Mouse (Mus musculus) liver, postnatal 0 days (tissue): Measurements from ENCODE around the gene Spic. TPM values are rescaled to one million over a fixed set of nuclear protein-coding genes. Genes with fewer than 3 reads are reported as not detected.
A peak's percentile ranks its signal among the peaks of the same experiment; 100 is the strongest.
"Not testable (repeated sequence)": the region's sequence is repeated elsewhere in the genome, so short reads cannot be mapped to it uniquely, and the experiment has no call there.

ENCODE experiments used
- ATAC-seq: fragments of 200-750 bp; cut with Nextera tagmentation; 2 replicates; pipeline ENCODE4 v1.8.0; 2017; ENCODE audit warnings: mild to moderate bottlenecking, moderate library complexity
- DNase-seq: peaks from one replicate; pipeline ENCODE4 v3.0.0-alpha.2; 2016
- H3K27ac ChIP-seq: fragments of 300-500 bp; sonication (generic); 2 replicates; pipeline ENCODE4 v1.5.1; 2014; ENCODE audit warnings: antibody characterized with exemption, moderate library complexity, mild to moderate bottlenecking, low read depth
- H3K27me3 ChIP-seq: fragments of 300-500 bp; sonication (generic); 2 replicates; pipeline ENCODE4 v1.6.1; 2014; ENCODE audit warnings: low read length, control low read depth, mixed read lengths; ENCODE audit not compliant: insufficient read depth
- H3K36me3 ChIP-seq: fragments of 300-500 bp; sonication (generic); replicated peaks from 2 replicates; pipeline ENCODE4 v1.6.1; 2014; ENCODE audit warnings: mild to moderate bottlenecking, control low read depth, low read length, moderate library complexity, mixed read lengths; ENCODE audit not compliant: insufficient read depth
- H3K4me1 ChIP-seq: fragments of 300-500 bp; sonication (generic); 2 replicates; pipeline ENCODE4 v1.6.1; 2014; ENCODE audit warnings: antibody characterized with exemption, mild to moderate bottlenecking, control low read depth; ENCODE audit not compliant: insufficient read depth
- H3K4me2 ChIP-seq: fragments of 300-500 bp; sonication (generic); 2 replicates; pipeline ENCODE4 v1.6.1; 2014; ENCODE audit warnings: low read depth, mild to moderate bottlenecking, low read length, moderate library complexity, mixed read lengths
- H3K4me3 ChIP-seq: fragments of 300-500 bp; sonication (generic); 2 replicates; pipeline ENCODE4 v1.5.1; 2014; ENCODE audit warnings: low read depth, low read length
- H3K9ac ChIP-seq: fragments of 300-500 bp; sonication (generic); replicated peaks from 2 replicates; pipeline ENCODE4 v1.6.1; 2014; ENCODE audit warnings: mild to moderate bottlenecking, moderate library complexity
- H3K9me3 ChIP-seq: fragments of 300-500 bp; sonication (generic); 2 replicates; pipeline ENCODE4 v1.6.1; 2016; ENCODE audit warnings: mild to moderate bottlenecking, control low read depth, low read length, mixed read lengths
- CTCF ChIP-seq: sonication (generic); IDR thresholded peaks from 2 replicates; pipeline ENCODE4 v1.5.1; 2016; ENCODE audit warnings: antibody characterized with exemption, low read depth
- EP300 ChIP-seq: IDR thresholded peaks from 2 replicates; pipeline ENCODE4 v1.6.1; 2016; ENCODE audit warnings: antibody characterized with exemption, low read depth, mild to moderate bottlenecking
- WGBS: fragments of 180-500 bp; shearing (Covaris S2); extraction: QIAGEN DNeasy Blood & Tissue Kit; methylation state at CpG from one replicate; pipeline ENCODE4 v1.1.7; 2014; ENCODE audit not compliant: insufficient replicate concordance; 5-methylcytosine and 5-hydroxymethylcytosine counted together
- polyA plus RNA-seq: library from polyadenylated mRNA; unstranded; fragments of >200 nt; fragmentation: Nextera tagmentation; extraction: Ambion mirVana; gene quantifications from 2 replicates; pipeline ENCODE4 v1.2.1, GENCODE M21; 2015

The Spic gene
- polyA plus RNA-seq, 1 experiment from 2014 or later, result 19.2 TPM

DNA sequence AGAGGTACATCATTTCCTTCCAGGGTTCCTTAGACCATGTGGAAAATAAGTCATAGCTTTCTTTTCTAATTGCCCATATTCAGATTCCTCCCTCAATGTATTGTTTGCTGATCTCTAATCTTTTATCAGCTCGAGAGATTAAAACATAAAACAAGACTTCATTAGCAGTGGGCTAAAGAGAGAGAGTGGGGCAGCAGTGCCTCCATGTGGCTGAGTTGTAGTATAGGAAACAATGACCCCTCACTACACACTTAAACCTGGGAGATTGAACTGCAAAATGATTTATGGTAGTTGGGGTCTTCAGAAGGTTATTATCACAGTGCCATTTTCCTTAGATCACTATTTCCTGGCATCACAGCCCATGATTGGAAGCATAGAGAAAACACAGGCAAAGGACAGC lies 15.1 kb downstream of the Spic start:
- ATAC-seq (no peak), DNase-seq (no peak)
- H3K4me3 ChIP-seq, result no peak overlapping the region
- H3K4me2 ChIP-seq, result no peak overlapping the region
- H3K9me3 ChIP-seq, result no peaks in the 10 kb centered on the region
- H3K27me3 ChIP-seq, result no peaks in the 10 kb centered on the region
- no peaks in the 10 kb centered on the region for H3K36me3 ChIP-seq
- no peak overlapping the region for H3K9ac ChIP-seq
- H3K27ac ChIP-seq, result no peak overlapping the region
- TF ChIP-seq CTCF (peak; percentile 48), EP300 (no peak)
- H3K4me1 ChIP-seq, result no peaks in the 10 kb centered on the region
- 26% methylated on average over 1 of the region's 1 CpGs for WGBS

DNA sequence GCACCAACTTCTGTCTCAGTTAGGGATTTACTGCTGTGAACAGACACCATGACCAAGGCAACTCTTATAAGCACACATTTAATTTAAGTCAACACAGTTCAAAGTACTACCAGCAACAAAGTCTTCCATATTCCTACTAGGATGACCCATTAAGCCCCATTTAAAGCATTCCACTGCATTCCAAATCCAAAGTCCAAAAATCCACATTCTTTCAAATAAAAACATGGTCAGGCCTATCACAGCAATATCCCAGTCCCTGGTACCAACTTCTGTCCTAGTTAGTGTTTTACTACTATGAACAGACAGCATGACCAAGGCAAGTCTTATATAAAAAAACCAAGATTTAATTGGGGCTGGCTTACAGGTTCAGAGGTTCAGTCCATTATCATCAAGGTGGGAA lies 21.0 kb downstream of the Spic start:
- H3K4me2 ChIP-seq, H3K9me3 ChIP-seq, ATAC-seq, H3K36me3 ChIP-seq, H3K9ac ChIP-seq, H3K4me1 ChIP-seq, DNase-seq, H3K4me3 ChIP-seq, H3K27me3 ChIP-seq, H3K27ac ChIP-seq: not testable (repeated sequence)

DNA sequence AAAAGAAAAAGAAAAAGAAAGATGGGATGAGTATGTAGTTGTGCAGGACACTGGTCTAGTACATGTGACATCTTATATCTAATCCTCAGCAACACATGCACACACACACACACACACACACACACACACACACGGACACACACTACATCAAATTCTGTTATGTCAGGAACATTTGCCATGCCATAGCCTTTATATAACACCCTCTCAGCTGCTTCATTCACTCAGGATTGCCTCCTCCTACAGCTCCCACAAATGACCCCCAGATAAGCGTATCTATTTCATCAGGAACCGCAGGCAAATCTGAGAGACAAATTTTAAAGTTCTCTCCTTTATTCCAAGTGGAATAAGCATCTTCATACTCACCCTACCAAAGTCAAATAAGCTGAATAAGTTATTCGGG lies 25.9 kb downstream of the Spic start:
- Histone ChIP-seq H3K4me1 (no peaks in the 10 kb centered on the region), H3K9ac (no peak overlapping the region), H3K27me3 (no peaks in the 10 kb centered on the region), H3K36me3 (no peaks in the 10 kb centered on the region), H3K9me3 (no peaks in the 10 kb centered on the region), H3K27ac (no peak overlapping the region), H3K4me3 (no peak overlapping the region), H3K4me2 (no peak overlapping the region)
- DNase-seq (no peak), ATAC-seq (no peak)
- no peak for TF ChIP-seq CTCF
- no peak for TF ChIP-seq EP300
- 70% methylated on average over 4 of the region's 4 CpGs for WGBS

DNA sequence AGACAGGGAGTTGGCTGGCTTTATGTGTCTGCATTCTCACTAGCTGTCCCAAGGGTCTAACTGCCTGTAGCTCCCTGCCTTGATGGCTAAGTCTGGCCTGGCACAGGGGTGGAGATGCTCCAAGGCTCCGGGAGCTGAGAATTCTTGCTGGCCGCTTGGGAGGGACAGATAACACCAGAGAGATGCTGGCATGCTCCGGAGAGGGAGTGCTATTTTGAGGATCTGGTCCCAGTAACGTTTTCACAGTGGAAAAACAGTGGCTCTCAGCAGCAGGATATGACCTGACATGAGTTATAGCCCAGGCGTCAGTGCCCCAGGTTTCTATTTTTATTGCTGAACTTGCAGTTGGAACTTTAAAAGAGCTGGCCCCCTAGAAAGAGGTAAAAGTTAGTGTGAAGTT lies 39.4 kb downstream of the Spic start:
- TF ChIP-seq CTCF, result no peak
- no peak for TF ChIP-seq EP300
- Histone ChIP-seq H3K9ac (no peak overlapping the region), H3K36me3 (no peaks in the 10 kb centered on the region), H3K9me3 (no peaks in the 10 kb centered on the region), H3K4me2 (no peak overlapping the region), H3K4me1 (no peaks in the 10 kb centered on the region), H3K27me3 (no peaks in the 10 kb centered on the region), H3K27ac (no peak overlapping the region), H3K4me3 (no peak overlapping the region)
- no peak for DNase-seq
- WGBS, result 28% methylated on average over 5 of the region's 5 CpGs
- ATAC-seq, result no peak

DNA sequence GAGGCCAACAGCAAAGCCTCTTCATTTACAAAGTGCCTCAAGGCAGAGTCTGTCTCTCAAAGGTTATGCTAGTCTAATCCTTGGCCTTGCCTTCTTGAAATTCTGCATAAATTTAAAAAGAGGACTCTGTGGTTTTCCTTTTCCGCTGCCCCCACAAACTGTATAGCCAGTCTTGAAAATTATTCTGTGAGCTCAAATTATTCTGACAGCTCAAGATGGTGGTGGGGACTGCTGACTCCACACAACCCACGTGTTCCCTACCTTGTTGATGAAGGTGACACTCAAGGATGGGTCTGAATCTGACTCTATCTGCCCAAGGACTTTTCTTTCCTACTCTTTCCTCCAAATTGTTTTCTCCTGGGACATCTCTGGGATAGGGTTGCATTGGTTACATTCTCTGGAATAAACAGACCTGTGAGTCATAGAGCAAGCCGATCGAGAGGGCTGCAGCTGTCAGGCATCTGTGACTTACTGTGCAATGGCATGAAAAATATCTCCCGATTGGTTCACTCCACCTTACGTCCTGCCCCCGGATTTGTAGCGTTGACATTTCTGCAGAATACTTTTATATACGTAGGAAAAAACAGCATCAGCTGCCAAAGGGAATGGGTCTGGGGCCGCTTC lies 53.4 kb downstream of the Spic start:
- no peaks in the 10 kb centered on the region for H3K27me3 ChIP-seq
- no peak overlapping the region for H3K4me3 ChIP-seq
- no peak for ATAC-seq
- 65% methylated on average over 10 of the region's 10 CpGs for WGBS
- no peak for DNase-seq
- no peaks in the 10 kb centered on the region for H3K36me3 ChIP-seq
- no peak overlapping the region for H3K27ac ChIP-seq
- TF ChIP-seq CTCF (no peak), EP300 (no peak)
- no peaks in the 10 kb centered on the region for H3K4me1 ChIP-seq
- H3K4me2 ChIP-seq, result no peak overlapping the region
- H3K9ac ChIP-seq, result no peak overlapping the region
- H3K9me3 ChIP-seq, result no peaks in the 10 kb centered on the region

DNA sequence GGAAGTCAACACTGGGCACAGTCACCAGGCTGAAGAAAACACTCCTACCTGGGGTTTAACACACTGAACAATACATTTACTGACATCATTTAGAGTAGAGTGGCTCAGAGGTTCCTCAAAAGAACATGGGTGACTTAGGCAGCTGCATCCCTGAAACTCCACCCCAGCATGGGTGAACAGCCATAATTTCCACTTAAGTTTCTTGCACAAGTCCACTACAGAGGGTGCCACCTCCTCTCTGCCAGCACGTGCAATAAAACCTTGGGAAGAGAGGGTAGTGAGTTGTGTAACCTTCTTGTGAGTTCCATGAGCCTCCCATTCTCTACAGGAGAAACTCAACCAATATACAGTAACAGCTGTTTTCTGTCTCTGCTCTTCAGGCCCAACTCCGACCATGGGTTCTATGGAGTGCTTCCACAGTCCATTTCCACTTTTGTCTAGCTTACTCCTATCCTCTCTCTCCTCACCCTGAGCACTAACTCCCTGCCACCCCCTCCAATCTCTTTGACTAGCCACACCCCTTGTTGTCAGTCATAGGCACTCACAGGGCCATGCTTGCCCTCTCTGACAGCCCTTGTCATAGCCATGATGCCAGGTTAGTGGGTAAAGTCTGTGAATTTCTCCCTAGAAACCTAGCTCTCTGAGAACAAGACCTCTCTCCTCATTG lies 54.0 kb downstream of the Spic start:
- ATAC-seq (no peak), DNase-seq (no peak)
- no peak overlapping the region for H3K4me2 ChIP-seq
- no peak overlapping the region for H3K27ac ChIP-seq
- 61% methylated on average over 2 of the region's 2 CpGs for WGBS
- H3K9me3 ChIP-seq, result no peaks in the 10 kb centered on the region
- TF ChIP-seq CTCF (no peak), EP300 (no peak)
- H3K4me3 ChIP-seq, result no peak overlapping the region
- no peak overlapping the region for H3K9ac ChIP-seq
- H3K27me3 ChIP-seq, result no peaks in the 10 kb centered on the region
- H3K4me1 ChIP-seq, result no peaks in the 10 kb centered on the region
- no peaks in the 10 kb centered on the region for H3K36me3 ChIP-seq
